Mouse (Mus musculus) liver, postnatal 0 days (tissue): ENCODE data around the gene Cdk14.

Source experiments
- CTCF ChIP-seq: sonication (generic); IDR thresholded peaks from 2 replicates; pipeline ENCODE4 v1.5.1; 2016; ENCODE audit warnings: antibody characterized with exemption, low read depth
- EP300 ChIP-seq: IDR thresholded peaks from 2 replicates; pipeline ENCODE4 v1.6.1; 2016; ENCODE audit warnings: antibody characterized with exemption, low read depth, mild to moderate bottlenecking

DNA sequence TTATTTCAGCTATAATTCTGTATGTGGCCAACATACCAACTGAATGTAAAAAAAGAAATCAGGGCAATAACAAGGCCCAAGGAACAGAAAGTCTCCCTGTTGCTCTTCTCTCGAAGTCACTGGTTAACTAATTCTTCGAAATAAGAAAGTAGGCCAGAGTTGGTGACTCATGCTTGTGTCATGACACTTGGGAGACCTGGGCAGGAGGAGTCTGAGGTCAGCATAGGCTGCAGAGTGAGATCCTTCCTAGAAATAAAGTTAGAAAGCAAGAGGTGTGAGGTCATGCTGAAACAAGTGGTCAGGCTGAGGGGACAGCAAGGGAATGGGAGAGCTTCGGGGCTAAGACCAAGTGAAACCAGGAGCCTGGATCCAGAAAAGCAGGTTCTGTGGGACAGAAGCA, 134.2 kb downstream of the Cdk14 start:
- TF ChIP-seq CTCF (no peak), EP300 (no peak)
